Mouse (Mus musculus): ENCODE results near the gene Apobec3.

Gene Apobec3

GRCm38 (mm10) chr15:79891436-79892212 lies at the start of gene Apobec3:
Gene Apobec3, plus strand, starts transcription at chr15:79891659.
- peak; percentile 70 to 82 for DNase-seq

- DNase-seq = no peak
Observed at GRCm38 (mm10) chr15:79842985-79843384, 48.5 kb upstream of the Apobec3 start.

GRCm38 (mm10) chr15:79845986-79846385 lies 45.5 kb upstream of the Apobec3 start:
- no peak for DNase-seq

DNA sequence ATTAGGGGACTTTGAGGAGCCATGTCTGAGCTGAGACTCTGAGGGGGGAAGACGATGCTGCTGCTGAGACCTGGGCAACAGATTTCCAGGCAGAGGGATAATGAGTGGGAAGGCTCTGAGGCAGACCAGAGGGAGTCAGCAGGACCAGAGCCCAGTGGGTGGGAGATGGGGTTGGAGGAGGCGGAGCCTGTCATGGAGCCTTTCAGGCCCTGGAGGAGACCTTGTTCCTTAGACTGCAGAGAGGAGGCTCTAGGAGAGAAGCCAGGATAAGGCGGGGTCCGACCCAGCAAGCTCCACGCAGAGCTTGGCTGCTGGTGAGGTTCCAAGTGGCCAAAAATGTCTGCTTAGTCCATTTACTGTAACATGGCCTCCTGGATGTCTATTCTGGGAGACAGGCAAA lies 44.4 kb upstream of the Apobec3 start:
- no peak for DNase-seq

GRCm38 (mm10) chr15:79850143-79850542 lies 41.3 kb upstream of the Apobec3 start:
- no peak for DNase-seq

DNA sequence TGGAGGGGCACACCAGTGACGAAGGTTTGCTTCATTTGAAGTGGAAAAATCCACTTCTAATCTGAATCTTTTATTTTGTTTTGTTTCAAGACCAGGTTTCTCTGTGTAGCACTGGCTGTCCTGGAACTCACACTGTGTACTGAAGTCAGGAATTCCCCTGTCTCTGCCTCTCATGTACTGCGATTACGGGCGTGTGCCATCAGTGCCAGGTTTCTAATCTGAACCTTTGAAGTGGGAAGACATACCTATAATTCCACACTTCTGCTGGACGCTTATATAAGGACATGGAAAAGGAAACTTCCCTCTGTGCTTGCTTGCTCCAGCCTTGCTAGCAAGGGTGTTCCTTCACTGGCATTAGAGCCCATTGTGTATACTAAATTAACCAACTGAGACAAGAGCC lies 32.5 kb upstream of the Apobec3 start:
- no peak for DNase-seq

DNA sequence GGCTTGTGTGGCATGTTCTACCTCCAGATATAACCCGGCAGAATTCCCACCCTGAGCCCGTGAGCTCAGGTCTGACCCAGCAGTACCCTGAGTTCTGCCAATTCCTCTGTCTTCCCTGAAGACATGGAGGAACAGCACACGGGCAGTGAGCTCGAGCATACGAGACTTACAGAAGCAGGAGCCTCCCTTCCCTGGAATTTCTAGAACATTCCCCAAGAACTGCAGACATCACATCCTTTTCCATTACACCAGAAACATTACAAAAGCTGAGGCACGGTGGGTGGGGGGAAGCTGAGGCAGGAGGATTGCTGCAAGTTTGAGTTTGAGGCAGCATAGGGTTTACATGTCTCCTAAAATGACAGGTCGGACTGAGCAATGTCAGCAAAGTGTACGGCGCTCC lies 31.6 kb upstream of the Apobec3 start:
- DNase-seq = no peak

DNA sequence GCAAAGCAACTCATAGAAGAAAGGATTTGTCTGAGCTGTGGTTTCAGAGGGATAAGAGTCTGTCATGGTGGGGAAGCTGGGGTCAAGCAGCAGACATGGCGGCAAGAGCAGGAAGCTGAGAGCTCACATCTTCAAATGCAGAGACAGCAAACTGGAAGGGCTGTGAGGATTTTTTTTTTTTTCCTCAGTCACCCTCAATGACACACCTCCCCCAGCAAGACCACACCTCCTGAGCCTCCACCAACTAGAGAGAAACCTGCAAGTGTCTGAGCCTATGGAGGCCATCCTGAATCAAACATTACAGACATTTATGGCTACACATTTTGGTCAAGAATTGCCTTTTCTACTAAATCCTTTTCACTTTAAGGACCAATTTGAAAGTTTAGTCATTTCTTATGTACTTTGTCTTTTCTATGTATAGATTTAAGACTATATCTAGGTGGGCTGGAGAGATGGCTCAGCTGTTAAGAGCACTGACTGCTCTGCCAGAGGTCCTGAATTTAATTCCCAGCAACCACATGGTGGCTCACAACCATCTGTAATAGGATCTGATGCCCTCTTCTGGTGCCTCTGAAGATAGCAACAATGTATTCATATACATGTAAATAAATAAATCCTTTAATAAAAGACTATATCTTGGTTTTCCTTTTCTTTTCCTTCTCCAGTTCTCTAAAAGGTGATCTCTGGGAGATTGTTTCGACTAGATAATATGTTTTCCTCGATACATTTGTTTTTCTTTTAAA lies 24.0 kb upstream of the Apobec3 start:
- DNase-seq = no peak

GRCm38 (mm10) chr15:79873545-79873944 lies 17.9 kb upstream of the Apobec3 start:
- no peak for DNase-seq

- no peak for DNase-seq
Observed at GRCm38 (mm10) chr15:79873995-79874394, 17.5 kb upstream of the Apobec3 start.

- no peak for DNase-seq
Observed at GRCm38 (mm10) chr15:79875261-79875995, 16.0 kb upstream of the Apobec3 start.

- no peak for DNase-seq
Observed at GRCm38 (mm10) chr15:79878725-79879136, 12.7 kb upstream of the Apobec3 start.

DNA sequence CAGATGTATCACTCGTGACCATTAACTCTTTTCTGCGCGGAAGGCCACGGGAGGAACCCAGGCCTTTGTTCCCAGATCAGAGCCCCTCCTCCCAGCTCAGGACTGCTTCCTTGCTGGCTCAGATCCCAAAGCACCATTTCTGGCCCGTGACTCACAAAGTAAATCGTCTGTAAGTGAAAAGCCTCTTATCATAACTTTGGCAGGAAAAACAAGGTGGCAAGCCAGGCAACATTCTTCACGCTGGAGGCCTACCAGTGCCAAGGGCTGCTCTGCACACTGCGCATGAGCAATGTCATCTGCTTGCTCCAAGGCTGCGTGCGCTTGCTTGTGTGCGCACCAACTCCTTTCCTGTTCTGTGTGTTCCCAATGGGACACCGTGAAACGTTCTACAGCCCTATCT lies 12.1 kb upstream of the Apobec3 start:
- DNase-seq = no peak

DNA sequence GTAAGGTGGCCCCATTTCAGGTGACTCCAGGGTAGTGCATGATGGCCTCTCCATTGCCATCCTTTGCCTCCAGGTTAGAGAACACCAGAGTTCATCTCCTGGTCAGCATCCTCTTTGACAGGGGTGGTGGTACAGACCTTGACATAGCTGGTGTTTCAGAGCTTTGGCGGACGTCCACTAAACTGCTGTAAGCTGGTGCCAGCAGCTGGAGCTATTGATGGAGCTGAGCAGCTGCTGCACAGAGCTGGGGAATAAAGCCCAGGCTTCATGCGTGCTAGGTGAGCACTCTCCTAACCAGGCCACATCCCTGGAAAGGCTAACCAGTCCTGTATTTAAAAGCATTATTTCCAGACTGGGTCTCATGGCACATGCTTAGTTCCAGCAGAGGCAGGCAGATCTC lies 11.0 kb upstream of the Apobec3 start:
- no peak for DNase-seq

GRCm38 (mm10) chr15:79882623-79883267 lies 8.7 kb upstream of the Apobec3 start:
- DNase-seq = no peak

- DNase-seq = peak; percentile 82 to 96
Observed at GRCm38 (mm10) chr15:79883352-79883822, 8.1 kb upstream of the Apobec3 start.

DNA sequence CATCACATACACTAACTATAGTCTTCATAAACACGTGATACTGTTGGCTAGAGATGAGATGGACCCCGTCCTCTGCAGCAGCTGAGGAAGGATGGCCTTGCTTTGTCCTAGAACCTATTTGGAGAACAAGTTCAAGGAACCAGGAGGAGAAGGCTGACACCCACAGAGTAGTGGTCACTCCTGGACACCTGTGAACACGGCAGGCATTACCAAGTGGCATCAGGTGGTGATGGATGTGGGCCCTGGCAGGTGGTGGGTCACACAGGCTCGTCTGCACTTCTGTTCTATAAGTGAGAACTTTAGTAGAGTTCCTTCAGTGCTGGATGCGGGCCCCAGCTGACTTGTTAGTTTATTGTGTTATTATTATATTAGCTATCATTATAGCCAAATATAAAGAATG lies 6.6 kb upstream of the Apobec3 start:
- no peak for DNase-seq

- peak; percentile 75 to 78 for DNase-seq
Observed at GRCm38 (mm10) chr15:79892213-79892541, 718 bp downstream of the Apobec3 start.

GRCm38 (mm10) chr15:79892995-79893823 lies 1.8 kb downstream of the Apobec3 start:
- DNase-seq = no peak

GRCm38 (mm10) chr15:79893824-79894123 lies 2.3 kb downstream of the Apobec3 start:
- no peak for DNase-seq

DNA sequence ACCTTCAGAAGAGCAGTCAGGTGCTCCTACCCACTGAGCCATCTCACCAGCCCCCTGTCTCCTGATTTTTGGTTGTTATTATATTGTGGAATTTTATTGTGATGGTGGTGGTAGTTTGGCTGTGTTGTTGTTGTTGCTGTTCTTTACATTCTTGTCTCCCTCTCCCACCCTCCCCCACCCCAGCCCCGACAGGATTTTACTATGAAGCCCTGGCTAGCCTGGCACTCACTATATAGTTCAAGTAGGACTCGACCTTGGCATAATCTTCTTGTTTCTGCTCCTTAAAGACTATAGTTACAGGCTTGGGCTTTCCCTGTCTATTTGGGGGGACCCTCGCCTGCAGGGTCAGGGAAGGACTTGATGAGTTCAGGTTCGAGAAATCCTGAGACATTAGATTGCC lies 2.9 kb downstream of the Apobec3 start:
- no peak for DNase-seq

Data from spleen, adult 18-20 months (tissue).